Mouse (Mus musculus) adrenal gland, adult 18-20 months (tissue): ENCODE data around the gene Olfr48. TPM values are rescaled to one million over a fixed set of nuclear protein-coding genes. Genes with fewer than 3 reads are reported as not detected.

Experiments used
- DNase-seq, 2 experiments: peaks; one replicate each; pipeline ENCODE4 v3.0.0; 2021 to 2022; ENCODE audit warnings: low spot score in 2 of 2
- long read RNA-seq, 2 experiments: library from polyadenylated mRNA; stranded (forward); transcript quantifications; one replicate each; pipeline ENCODE4 v2.0.0; 2021
- total RNA-seq, 2 experiments: library from RNA; stranded (reverse); gene quantifications; 1 replicate in 1 of 2; 2 replicates in 1 of 2; pipeline ENCODE4 v1.2.3; 2021

Gene Olfr48
- total RNA-seq, result not detected
- long read RNA-seq, experiment 1, result 0 reads
- long read RNA-seq, experiment 2, result 0 reads

- DNase-seq, result no peak
These were observed at the start of gene Olfr48 for GRCm38 (mm10) chr2:89848105-89848504. Gene Olfr48 (minus strand): TSS chr2:89848205.

GRCm38 (mm10) chr2:89878137-89878536, 30.1 kb upstream of the Olfr48 start, which contains the start of gene Olfr1257:
Gene Olfr1257 (plus strand): TSS chr2:89878437.
- no peak for DNase-seq

DNA sequence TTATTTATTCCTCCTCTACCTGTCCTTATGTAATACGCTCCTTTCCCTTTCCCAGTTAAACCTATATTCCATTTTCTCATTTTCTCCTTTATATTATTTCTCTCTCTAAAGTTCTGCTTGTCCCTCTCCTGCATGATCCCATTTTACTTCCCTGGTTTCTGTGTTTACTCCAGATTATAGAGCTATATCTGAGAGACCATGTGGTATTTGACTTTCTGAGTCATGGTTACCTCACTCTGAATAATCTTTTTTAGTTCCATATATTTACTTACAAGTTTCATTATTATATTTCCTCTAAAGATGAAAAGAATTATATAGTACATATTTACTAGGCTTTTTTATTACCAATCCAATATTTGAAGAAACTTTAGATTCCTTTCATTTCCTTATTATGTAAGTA, 1.2 kb upstream of the Olfr48 start:
- DNase-seq, result no peak

DNA sequence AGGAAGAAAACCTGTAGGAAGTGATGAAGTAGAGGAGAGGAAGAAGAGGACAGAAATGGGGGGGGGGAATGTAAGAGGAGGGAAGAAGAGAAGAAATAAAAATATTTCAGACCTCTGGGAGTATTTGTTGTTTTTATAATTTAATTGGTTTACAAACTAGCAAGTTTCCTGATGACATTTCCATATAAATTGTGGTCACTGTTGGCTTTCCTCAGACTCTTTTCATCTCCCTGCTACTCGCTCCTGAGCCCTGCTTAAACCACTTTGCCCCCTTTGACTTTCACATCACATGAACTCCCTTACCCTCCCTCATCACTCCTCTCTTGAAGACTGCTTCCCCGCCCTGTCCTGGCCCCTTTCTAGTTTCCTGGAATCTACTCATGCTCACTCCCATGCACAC, 6.5 kb downstream of the Olfr48 start, which contains the start of gene Olfr1256:
Gene Olfr1256, minus strand, starts transcription at position 101 of the 400 bp plus-strand sequence.
- DNase-seq, result no peak

GRCm38 (mm10) chr2:89820216-89820615, 27.8 kb downstream of the Olfr48 start:
- DNase-seq, result no peak

DNA sequence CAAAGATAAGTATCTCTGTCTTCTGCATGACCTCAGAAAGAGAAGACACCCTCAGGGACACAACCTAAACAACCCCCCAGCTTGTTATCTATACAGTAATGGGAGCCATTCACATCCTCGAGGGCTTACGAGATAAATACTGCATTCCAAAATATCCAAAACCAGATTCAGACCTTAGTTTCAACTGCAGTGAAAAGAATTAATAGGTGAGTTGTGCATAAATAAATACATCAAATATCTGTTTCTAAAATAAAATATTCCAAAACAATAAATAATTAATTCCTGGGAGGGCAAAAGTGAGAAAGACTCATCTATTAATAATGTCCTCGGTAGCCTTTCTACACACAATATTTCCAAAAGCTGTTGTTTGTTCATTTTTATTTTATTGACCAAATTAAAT, 36.3 kb downstream of the Olfr48 start, which contains the start of gene Olfr1255:
Gene Olfr1255, plus strand, starts transcription at position 301 of the 400 bp plus-strand sequence.
- no peak for DNase-seq

- DNase-seq, result no peak
These were observed 37.3 kb downstream of the Olfr48 start for GRCm38 (mm10) chr2:89810751-89811150.

DNA sequence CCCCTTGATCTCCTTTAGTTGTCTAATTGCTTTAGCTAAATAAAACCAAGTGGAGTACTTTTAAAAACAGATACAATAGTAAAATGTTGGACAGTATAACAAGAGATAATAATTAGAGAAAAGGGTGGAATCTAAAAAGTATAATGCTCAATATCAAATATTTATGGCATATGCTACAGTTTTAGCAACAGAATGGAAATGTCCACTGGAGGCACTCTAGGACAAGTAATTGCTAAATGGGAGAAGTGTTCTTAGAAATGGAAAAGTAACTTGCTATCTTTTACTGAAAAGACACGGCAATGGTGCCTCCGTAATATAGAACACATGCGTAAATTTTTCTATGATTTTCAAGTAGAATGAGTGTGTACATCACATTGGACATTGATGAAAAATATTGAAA, 48.4 kb downstream of the Olfr48 start:
- DNase-seq, result no peak

DNA sequence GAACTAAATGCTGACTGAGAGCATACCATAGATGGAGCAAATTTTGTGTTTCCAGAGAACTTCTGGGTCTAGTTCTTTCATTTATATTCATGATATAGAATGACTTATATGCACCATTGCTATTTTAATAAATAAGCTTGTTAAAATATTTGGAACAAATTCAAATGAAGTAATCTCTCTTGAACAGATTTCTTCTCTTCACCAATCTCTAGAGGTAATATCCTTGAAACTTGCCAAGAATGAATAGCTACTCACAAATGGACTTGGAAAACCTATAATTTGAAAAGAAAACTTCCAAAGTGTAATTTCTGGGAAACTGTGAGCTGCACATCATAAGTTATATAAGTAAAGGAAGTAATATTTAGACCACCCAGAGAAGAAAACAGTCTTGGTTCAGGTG, 54.5 kb downstream of the Olfr48 start, which contains the start of gene Olfr1254:
Gene Olfr1254, minus strand, starts transcription at position 101 of the 400 bp plus-strand sequence.
- no peak for DNase-seq

Other genes with a start within 250 kb of the Olfr48 start
- gene Olfr1247, start 234.1 kb downstream of the Olfr48 start, total RNA-seq, result not detected
- not detected for gene Olfr1248, start 230.0 kb downstream of the Olfr48 start, total RNA-seq
- gene Olfr1249, start 213.2 kb downstream of the Olfr48 start, total RNA-seq, result not detected
- gene Olfr1250, start 186.7 kb downstream of the Olfr48 start, total RNA-seq, result not detected
- gene Olfr1251, start 176.3 kb downstream of the Olfr48 start, total RNA-seq, result not detected
- not detected for gene Olfr1252, start 123.2 kb downstream of the Olfr48 start, total RNA-seq
- not detected for gene Olfr1253, start 91.1 kb downstream of the Olfr48 start, total RNA-seq
- gene Olfr1254, start 54.6 kb downstream of the Olfr48 start, total RNA-seq, result not detected
- not detected for gene Olfr1255, start 36.2 kb downstream of the Olfr48 start, total RNA-seq
- gene Olfr1256, start 6.7 kb downstream of the Olfr48 start, total RNA-seq, result not detected
- not detected for gene Olfr1257, start 30.2 kb upstream of the Olfr48 start, total RNA-seq
- gene Olfr1258, start 79.1 kb upstream of the Olfr48 start, total RNA-seq, result not detected
- gene Olfr1259, start 100.5 kb upstream of the Olfr48 start, total RNA-seq, result not detected
- gene Olfr1260, start 126.1 kb upstream of the Olfr48 start, total RNA-seq, result not detected
- not detected for gene Olfr1261, start 143.0 kb upstream of the Olfr48 start, total RNA-seq
- not detected for gene Olfr1262, start 151.9 kb upstream of the Olfr48 start, total RNA-seq
- not detected for gene Olfr1263, start 163.9 kb upstream of the Olfr48 start, total RNA-seq
- not detected for gene Olfr1264, start 177.4 kb upstream of the Olfr48 start, total RNA-seq
- not detected for gene Olfr1265, start 187.1 kb upstream of the Olfr48 start, total RNA-seq
- not detected for gene Olfr140, start 215.4 kb upstream of the Olfr48 start, total RNA-seq